Mouse (Mus musculus): Measurements from ENCODE around the gene Sh3bgrl3. TPM values are rescaled to one million over a fixed set of nuclear protein-coding genes. Genes with fewer than 3 reads are reported as not detected.

The Sh3bgrl3 gene
- total RNA-seq, 4 experiments from 2014 or later, result 192 to 255 (median 224) TPM

GRCm38 (mm10) chr4:134129482-134129881 lies 893 bp upstream of the Sh3bgrl3 start:
- DNase-seq (ENCODE audit: low spot score in 2 of 2), result no peak

GRCm38 (mm10) chr4:134128983-134129362 lies 384 bp upstream of the Sh3bgrl3 start:
- no peak for DNase-seq (ENCODE audit: low spot score in 2 of 2)

GRCm38 (mm10) chr4:134127793-134128192 lies 796 bp downstream of the Sh3bgrl3 start:
- no peak for DNase-seq (ENCODE audit: low spot score in 2 of 2)

- peak in 1 of 2 experiments; percentile 92 for DNase-seq (ENCODE audit: low spot score in 2 of 2)
Observed at GRCm38 (mm10) chr4:134127121-134127455, 1.5 kb downstream of the Sh3bgrl3 start.

DNA sequence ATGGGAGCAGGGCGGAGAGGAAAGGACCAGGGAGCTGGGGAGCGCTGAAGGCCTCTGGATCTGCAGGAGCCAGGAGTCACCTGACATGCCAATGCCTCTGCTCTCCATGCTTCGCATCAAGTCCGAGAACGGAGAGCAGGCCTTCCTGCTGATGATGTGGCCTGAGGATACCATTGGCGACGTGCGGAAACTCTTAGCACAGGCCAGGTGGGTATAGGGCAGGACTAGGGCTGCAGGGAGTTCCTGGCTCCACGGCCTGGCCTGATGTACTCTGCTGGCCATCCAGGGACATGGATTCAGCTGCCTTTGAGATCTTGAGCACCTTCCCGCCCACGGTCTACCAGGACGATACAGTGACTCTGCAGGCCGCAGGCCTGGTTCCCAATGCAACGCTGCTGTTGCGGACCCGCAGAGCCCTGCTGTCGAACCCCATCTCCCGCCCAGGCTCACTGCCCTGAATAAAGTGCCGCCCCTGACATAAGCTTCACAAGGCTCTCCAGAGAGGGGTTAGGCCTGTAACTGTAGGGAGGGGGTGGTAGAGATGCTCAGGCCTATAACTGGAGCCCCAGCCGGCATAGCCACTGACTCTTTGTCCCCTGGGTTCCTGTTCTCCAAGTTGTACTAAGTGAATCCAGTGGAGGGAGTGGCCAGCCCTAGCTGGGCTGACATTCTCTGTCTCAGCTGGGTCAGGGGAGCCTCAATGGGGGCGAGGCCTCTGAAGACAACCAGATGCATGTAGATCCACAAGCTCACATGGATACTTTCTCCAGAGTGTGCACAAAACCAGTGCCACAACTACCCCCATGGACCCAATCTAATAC lies 2.1 kb downstream of the Sh3bgrl3 start:
- DNase-seq (ENCODE audit: low spot score in 2 of 2), result peak in 1 of 2 experiments; percentile 43

DNA sequence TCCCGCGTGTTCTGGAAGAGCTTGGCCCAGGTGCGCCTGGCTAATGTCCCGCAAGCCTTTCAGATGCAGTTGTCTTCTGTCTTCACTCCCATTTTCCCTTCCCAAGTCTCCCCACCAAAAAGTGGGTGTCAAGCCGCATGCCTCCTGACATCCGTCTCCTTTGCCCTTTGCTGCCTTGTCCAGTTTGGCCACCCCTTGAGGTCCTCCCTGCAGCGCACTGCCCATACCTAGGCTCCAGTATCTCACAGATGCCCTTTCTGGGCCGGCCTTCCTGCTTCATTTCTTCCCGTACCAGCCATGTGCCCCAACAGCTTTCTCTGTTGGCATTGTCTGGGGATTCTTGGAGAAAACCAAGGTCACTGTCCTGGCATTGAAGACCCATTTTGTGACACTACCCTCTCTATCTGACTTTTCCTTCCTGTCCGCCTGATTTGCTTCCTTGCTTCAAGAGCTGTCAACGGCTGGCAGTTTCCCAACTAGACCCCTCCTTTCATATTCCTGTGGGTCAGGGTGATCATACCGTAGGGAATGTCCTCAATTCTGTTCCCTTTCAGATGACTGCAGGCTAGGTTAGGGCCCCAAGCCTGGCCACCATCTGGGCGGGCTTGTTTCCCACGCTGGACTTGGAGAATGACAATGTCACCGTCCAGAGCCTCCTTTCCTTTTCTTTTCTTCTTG lies 3.1 kb downstream of the Sh3bgrl3 start:
- DNase-seq (ENCODE audit: low spot score in 2 of 2), result no peak

GRCm38 (mm10) chr4:134123680-134124551 lies 4.7 kb downstream of the Sh3bgrl3 start:
- DNase-seq (ENCODE audit: low spot score in 2 of 2), result peak; percentile 70 to 95

DNA sequence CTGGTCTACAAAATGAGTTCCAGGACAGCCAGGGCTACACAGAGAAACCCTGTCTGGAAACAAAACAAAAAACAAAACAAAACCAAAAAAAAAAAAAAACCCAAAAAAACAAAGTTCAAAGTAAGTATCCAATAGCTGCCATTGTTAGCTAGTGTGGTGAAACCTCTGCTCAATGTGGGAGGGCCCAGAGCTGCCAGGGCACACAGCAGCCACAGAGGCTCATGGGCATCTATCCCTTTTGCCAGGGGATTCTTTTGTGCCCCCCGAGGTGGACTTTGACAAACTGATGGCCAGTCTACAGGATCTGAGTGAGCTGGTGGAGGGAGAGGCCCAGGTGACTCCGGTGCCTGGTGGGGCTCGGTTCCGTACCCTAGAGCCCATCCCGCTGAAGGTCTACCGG lies 5.4 kb downstream of the Sh3bgrl3 start:
- DNase-seq (ENCODE audit: low spot score in 2 of 2), result no peak

DNA sequence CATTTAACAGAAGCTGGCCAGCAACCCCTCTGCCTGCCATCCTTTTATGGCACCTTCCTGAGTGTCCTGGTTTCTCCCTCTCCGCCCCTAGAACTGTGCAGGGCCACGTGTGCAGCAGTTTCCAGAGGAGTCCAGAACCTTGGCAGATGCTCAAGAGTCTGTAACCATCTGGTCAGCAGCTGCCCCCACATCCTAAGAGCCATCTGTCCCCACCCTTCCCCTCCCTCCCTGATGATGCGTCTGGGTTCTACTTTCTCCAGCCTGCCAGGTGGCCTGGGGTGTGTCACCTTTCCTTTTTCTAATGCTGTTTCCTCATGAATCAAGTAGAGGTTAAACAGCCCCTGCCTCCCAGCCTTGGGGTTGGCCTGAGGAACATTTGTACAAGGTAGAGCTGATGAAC lies 6.3 kb downstream of the Sh3bgrl3 start:
- DNase-seq (ENCODE audit: low spot score in 2 of 2), result peak in 1 of 2 experiments; percentile 48

DNA sequence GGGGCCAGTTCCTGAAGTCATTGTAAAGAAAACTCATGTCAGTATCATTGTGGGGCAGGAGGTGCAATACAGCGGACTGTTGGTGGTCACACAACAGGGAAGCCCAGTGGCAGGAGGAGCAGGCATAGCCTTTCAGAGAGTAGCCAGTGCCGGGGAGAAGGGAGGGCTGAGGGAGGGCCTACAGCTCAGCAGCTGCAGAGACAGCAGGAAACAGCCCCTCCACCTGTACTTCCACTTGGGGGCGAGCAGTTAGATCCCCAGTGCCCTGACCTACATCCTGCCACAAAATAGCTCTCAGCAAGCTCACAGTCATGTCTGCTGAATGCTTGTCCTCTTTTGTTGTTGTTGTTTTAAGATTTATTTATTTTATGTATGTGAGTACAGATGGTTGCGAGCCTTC lies 7.0 kb downstream of the Sh3bgrl3 start:
- DNase-seq (ENCODE audit: low spot score in 2 of 2), result no peak

GRCm38 (mm10) chr4:134120916-134121315 lies 7.7 kb downstream of the Sh3bgrl3 start:
- no peak for DNase-seq (ENCODE audit: low spot score in 2 of 2)

GRCm38 (mm10) chr4:134120192-134120805 lies 8.3 kb downstream of the Sh3bgrl3 start:
- DNase-seq (ENCODE audit: low spot score in 2 of 2), result no peak

DNA sequence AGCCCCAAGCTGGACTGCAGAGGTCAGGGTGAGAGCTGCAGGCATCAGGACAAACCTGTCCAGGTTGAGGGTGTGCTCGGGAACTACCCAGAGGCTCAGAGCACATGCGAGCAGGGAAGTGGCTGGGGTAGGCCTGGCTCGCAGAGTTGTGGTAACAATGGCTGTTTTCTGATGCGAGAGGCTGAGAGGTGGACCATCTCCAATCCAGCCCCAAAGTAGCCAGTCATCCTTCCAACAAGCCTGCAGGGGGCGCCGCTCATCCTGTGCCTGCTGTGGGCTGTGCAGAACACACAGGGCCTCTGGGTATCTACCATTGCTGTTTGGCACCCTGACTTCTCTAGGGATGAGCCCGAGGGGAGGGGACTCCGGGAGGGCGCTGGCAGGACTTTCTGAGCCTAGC lies 8.9 kb downstream of the Sh3bgrl3 start:
- no peak for DNase-seq (ENCODE audit: low spot score in 2 of 2)

GRCm38 (mm10) chr4:134119042-134119441 lies 9.5 kb downstream of the Sh3bgrl3 start:
- no peak for DNase-seq (ENCODE audit: low spot score in 2 of 2)

DNA sequence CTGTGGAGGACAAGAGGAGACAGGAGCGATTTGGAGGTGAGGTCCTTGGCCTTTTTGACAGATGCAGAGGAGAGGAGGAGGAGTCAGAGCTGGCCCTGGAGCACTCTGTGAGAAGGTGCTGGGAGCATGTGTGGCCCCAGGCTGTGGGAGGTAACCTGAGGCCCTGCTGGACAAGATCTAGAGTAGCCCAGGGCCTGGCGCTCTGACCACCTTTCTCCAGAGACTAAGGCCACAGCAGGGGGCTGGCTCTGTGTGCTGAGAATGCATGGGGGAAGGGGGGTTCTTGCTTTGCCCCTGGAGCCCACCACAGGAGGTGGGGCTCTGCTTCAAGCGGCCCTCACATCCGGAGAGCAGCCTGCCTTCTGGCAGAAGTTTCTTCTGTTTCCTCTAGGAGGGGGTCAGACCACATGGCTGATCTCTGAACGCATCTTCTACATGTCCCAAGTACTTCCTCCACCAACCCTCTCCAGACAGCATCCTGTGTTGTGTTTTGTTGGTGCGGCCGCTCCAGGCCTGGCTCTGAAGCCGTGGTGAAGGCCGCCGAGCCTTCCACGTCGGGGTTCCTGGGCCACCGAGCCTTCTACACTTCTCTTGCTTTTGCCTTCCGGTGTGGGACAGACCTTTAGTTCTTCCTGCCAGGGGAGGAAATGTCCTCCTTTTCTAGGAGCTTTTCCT lies 10.3 kb downstream of the Sh3bgrl3 start:
- no peak for DNase-seq (ENCODE audit: low spot score in 2 of 2)

DNA sequence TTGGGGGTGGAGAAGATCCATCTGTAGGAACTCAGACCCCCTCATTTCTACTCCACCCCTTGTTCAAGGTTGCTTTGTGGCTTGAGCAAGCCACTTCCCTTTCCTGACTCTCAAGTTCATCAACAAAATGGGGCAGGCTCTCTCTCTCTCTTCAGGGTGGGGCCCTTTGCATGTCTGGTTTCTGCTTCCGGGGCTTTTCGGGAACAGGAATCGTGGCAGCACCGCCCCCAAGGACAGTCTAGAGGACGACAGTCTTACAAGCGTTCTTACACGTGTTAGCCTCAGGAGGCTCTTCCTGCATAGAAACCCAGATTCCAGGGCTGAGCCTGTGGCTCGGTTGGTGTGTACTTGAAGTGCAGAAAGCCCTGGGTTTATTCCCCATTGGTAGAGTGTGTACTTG lies 11.6 kb downstream of the Sh3bgrl3 start:
- DNase-seq (ENCODE audit: low spot score in 2 of 2), result no peak

DNA sequence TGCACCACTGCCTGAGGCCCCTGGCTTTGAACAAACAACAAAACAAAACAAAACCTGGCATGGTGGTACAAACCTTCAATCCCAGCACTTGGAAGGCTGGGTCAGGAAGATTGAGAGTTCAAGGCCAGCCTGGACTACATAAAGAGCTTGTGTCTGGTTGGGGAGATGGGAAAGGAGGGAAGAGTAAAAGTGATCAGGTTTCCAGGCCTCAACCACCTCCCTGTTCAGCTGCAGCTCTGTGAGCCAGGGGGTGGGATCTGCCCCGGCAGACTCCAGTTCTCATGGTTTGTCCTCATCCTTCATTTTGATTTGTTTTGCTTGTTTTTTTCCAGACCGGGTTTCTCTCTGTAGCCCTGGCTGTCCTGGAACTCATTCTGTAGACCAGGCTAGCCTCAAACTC lies 12.1 kb downstream of the Sh3bgrl3 start:
- no peak for DNase-seq (ENCODE audit: low spot score in 2 of 2)

GRCm38 (mm10) chr4:134115215-134116144 lies 13.1 kb downstream of the Sh3bgrl3 start:
- no peak for DNase-seq (ENCODE audit: low spot score in 2 of 2)

- no peak for DNase-seq (ENCODE audit: low spot score in 2 of 2)
Observed at GRCm38 (mm10) chr4:134114038-134114437, 14.6 kb downstream of the Sh3bgrl3 start.

All from left cerebral cortex, adult 8-10 months (tissue).